ENCODE assay signal across 18 mouse cellular contexts in genomic region chr5:114746886-114747285, GRCm38 (mm10).
"Had no signal": no experiment of that assay in that cellular context is flagged by ENCODE, and none has a peak within 500 bp of the region (broad histone marks: within the 10 kb centered on the region; RNA-seq: fewer than 3 reads in every experiment).

No protein-coding gene starts in this region.

- H3K4me3 ChIP-seq: limb, embryonic 10.5 days; limb, embryonic 13.5 days; liver, embryonic 12.5 days; liver, embryonic 15.5 days; lung, embryonic 15.5 days; midbrain, embryonic 10.5 days had no signal

- DNase-seq: kidney, adult 2 months; kidney, postnatal 25 days; liver; lung, adult 18-20 months; lung, postnatal 10 days; lung, postnatal 36 days; midbrain, embryonic 14.5 days; thymus, adult 18-20 months; thymus, postnatal 36 days had no signal

- H3K4me1 ChIP-seq: limb, embryonic 10.5 days; limb, embryonic 13.5 days; liver, embryonic 12.5 days; liver, embryonic 15.5 days; lung, embryonic 15.5 days; midbrain, embryonic 10.5 days had no signal

- H3K27ac ChIP-seq: kidney, postnatal 0 days; limb, embryonic 10.5 days; limb, embryonic 13.5 days; liver, embryonic 12.5 days; liver, embryonic 15.5 days; lung, embryonic 15.5 days; midbrain, embryonic 10.5 days had no signal

- H3K9me3 ChIP-seq: limb, embryonic 10.5 days; limb, embryonic 13.5 days; liver, embryonic 12.5 days; liver, embryonic 15.5 days; lung, embryonic 15.5 days; midbrain, embryonic 10.5 days had no signal

- H3K9ac ChIP-seq: limb, embryonic 13.5 days; liver, embryonic 12.5 days; liver, embryonic 15.5 days; lung, embryonic 15.5 days had no signal

- H3K27me3 ChIP-seq: limb, embryonic 13.5 days; liver, embryonic 12.5 days; liver, embryonic 15.5 days; lung, embryonic 15.5 days had no signal

- ATAC-seq: inflammation-experienced regulatory T-cells, adult 6 months; intestine, postnatal 0 days; liver, embryonic 12.5 days had no signal

- H3K4me2 ChIP-seq: limb, embryonic 13.5 days; liver, embryonic 12.5 days; liver, embryonic 15.5 days; lung, embryonic 15.5 days had no signal
